Mouse (Mus musculus) lung, postnatal 0 days (tissue): ENCODE results near the gene Slc22a8. TPM values are rescaled to one million over a fixed set of nuclear protein-coding genes. Genes with fewer than 3 reads are reported as not detected.

ENCODE experiments used
- ATAC-seq: fragments of 200-750 bp; cut with Nextera tagmentation; 2 replicates; pipeline ENCODE4 v1.8.0; 2017; ENCODE audit warnings: moderate library complexity
- DNase-seq: peaks from one replicate; pipeline ENCODE4 v3.0.0-alpha.2; 2016; ENCODE audit warnings: low spot score
- H3K27ac ChIP-seq: fragments of 300-500 bp; sonication (generic); 2 replicates; pipeline ENCODE4 v1.5.1; 2014; ENCODE audit warnings: antibody characterized with exemption, mild to moderate bottlenecking, low read length, mixed read lengths
- H3K27me3 ChIP-seq: fragments of 300-500 bp; sonication (generic); replicated peaks from 2 replicates; pipeline ENCODE4 v1.6.1; 2014; ENCODE audit warnings: low read length, mixed read lengths; ENCODE audit not compliant: insufficient read depth
- H3K36me3 ChIP-seq: fragments of 300-500 bp; sonication (generic); 2 replicates; pipeline ENCODE4 v1.6.1; 2014; ENCODE audit warnings: low read length, mixed read lengths; ENCODE audit not compliant: insufficient read depth
- H3K4me1 ChIP-seq: fragments of 300-500 bp; sonication (generic); 2 replicates; pipeline ENCODE4 v1.6.1; 2014; ENCODE audit warnings: antibody characterized with exemption, low read depth, low read length, mixed read lengths; ENCODE audit not compliant: insufficient read depth
- H3K4me2 ChIP-seq: fragments of 300-500 bp; sonication (generic); replicated peaks from 2 replicates; pipeline ENCODE4 v1.6.1; 2014; ENCODE audit warnings: low read depth, mild to moderate bottlenecking, low read length, moderate library complexity, mixed read lengths
- H3K4me3 ChIP-seq: fragments of 300-500 bp; sonication (generic); 2 replicates; pipeline ENCODE4 v1.5.1; 2014; ENCODE audit warnings: low read depth, low read length
- H3K9ac ChIP-seq: fragments of 300-500 bp; sonication (generic); replicated peaks from 2 replicates; pipeline ENCODE4 v1.6.1; 2014; ENCODE audit warnings: low read depth, mild to moderate bottlenecking
- H3K9me3 ChIP-seq: fragments of 300-500 bp; sonication (generic); 2 replicates; pipeline ENCODE4 v1.6.1; 2016; ENCODE audit warnings: low read length, mixed read lengths
- CTCF ChIP-seq: IDR thresholded peaks from 2 replicates; pipeline ENCODE4 v1.5.1; 2016; ENCODE audit warnings: antibody characterized with exemption, mild to moderate bottlenecking
- EP300 ChIP-seq: IDR thresholded peaks from 2 replicates; pipeline ENCODE4 v1.6.1; 2016; ENCODE audit warnings: antibody characterized with exemption, mild to moderate bottlenecking, control low read depth
- WGBS: fragments of 180-500 bp; shearing (Covaris S2); extraction: QIAGEN DNeasy Blood & Tissue Kit; methylation state at CpG from one replicate; pipeline ENCODE4 v1.1.7; 2014; 5-methylcytosine and 5-hydroxymethylcytosine counted together
- polyA plus RNA-seq: library from polyadenylated mRNA; unstranded; fragments of >200 nt; fragmentation: Nextera tagmentation; extraction: Ambion mirVana; gene quantifications from 2 replicates; pipeline ENCODE4 v1.2.1, GENCODE M21; 2015

Slc22a8 gene
- polyA plus RNA-seq, 1 experiment from 2014 or later, result 0.20 TPM

DNA sequence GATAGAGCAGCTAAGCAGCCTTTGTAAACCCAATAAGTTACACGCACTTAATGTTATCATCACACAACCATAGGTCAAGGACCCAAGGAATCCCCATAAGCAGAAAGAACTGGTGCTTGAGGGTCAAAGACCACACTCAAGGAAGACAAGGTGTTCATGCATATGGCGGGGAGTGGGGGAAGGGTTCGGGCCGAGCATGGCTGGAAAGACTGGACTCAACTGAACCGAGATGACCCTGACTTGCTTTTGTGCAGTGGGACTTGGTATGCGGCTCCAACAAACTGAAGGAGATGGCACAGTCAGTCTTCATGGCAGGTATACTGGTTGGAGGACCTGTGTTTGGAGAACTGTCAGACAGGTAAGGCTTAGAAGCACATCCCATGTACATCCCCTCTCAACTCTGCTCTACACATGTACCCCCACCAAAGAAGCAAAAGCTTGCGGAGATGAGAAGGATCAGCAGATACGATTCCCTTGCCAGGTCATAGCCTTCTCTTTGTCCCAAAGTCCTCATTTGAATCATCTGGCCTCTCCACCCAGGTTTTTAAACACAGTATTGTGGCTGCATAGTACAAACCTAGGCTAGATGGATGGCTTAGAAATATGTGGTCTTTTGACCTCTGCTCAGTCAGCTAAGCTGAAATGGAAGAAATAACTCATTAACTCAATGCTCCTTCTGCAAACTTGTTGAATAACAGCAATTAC, 13.6 kb downstream of the Slc22a8 start:
- no peaks in the 10 kb centered on the region for H3K9me3 ChIP-seq
- H3K4me1 ChIP-seq, result no peaks in the 10 kb centered on the region
- TF ChIP-seq CTCF (no peak), EP300 (no peak)
- DNase-seq (no peak), ATAC-seq (no peak)
- no peak overlapping the region for H3K27ac ChIP-seq
- H3K4me3 ChIP-seq, result no peak overlapping the region
- no peak overlapping the region for H3K4me2 ChIP-seq
- H3K9ac ChIP-seq, result no peak overlapping the region
- no peaks in the 10 kb centered on the region for H3K36me3 ChIP-seq
- no peaks in the 10 kb centered on the region for H3K27me3 ChIP-seq
- 82% methylated on average over 8 of the region's 8 CpGs for WGBS

DNA sequence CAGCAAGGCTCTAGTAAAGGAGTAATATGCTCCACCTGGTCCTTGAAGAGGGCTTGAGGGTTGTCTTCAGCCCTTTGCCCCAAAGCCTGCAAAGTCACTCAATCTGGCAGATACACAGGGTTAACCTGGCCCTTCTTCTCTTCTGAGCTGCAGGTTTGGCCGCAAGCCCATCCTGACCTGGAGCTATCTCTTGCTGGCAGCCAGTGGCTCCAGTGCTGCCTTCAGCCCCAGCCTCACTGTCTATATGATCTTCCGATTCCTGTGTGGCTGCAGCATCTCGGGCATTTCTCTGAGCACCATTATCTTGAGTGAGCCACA, 14.1 kb downstream of the Slc22a8 start:
- DNase-seq, result no peak
- H3K4me3 ChIP-seq, result no peak overlapping the region
- H3K27ac ChIP-seq, result no peak overlapping the region
- ATAC-seq, result no peak
- H3K4me2 ChIP-seq, result no peak overlapping the region
- TF ChIP-seq EP300, result no peak
- no peak for TF ChIP-seq CTCF
- H3K36me3 ChIP-seq, result no peaks in the 10 kb centered on the region
- H3K27me3 ChIP-seq, result no peaks in the 10 kb centered on the region
- no peaks in the 10 kb centered on the region for H3K9me3 ChIP-seq
- WGBS, result 85% methylated on average over 3 of the region's 3 CpGs
- H3K9ac ChIP-seq, result no peak overlapping the region
- H3K4me1 ChIP-seq, result no peaks in the 10 kb centered on the region

DNA sequence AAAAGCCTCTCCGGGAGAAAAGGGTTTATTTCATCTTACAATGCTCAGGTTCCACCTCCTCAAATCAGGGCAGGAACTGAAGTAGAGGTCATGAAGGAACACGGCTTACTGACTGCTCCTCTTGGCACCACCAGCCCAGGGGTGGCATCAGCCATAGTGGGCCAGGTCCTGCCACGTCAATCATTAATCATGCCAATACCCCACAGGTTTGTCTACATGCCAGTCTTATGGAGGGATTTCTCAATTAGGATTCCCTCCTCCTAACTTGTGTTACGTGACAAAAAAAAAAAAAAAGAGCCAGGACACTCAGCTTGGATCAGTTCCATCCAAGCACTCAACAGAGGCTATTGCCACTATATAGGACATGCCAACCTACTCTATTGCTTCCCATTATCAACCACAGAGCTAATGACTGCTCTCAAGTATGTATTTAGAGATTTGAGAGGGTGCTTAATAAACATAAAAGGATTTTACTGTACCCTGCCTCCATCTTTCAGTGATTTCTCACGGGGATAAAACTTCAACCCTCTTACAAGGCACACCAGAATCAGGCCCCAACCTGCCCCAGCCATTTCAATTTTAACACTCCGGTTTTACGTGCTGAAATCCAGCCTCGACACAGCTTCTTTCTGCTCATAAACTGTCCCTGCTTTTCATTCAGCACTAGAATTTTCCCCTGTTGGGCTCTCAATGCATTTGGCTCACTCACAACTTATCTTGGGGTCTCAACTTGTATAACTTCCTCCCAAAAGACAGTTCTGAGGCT, 20.5 kb downstream of the Slc22a8 start:
- ATAC-seq, result peak; percentile 50

DNA sequence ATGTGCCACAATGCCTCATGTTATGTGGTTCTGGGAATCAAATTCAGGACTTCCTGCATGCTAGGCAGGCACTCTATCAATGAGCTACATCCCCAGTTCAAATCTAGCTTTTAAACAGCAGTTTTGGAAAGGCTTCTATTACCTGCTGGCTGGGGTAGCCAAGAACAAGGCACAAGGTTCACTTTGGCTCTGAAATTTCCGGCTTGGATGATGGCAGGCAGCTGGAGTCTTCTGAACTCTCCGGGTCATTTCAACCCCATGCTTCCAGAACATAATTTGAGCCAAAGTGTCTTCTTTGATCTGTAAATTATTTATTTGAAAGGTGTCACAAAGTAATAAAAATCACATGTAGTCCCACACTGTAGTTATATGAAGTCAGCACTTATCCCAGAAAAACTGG, 22.1 kb downstream of the Slc22a8 start:
- ATAC-seq (no peak), DNase-seq (no peak)
- H3K36me3 ChIP-seq, result no peaks in the 10 kb centered on the region
- 69% methylated on average over 2 of the region's 2 CpGs for WGBS
- H3K27ac ChIP-seq, result no peak overlapping the region
- H3K9ac ChIP-seq, result no peak overlapping the region
- H3K27me3 ChIP-seq, result no peaks in the 10 kb centered on the region
- no peaks in the 10 kb centered on the region for H3K4me1 ChIP-seq
- no peak for TF ChIP-seq CTCF
- TF ChIP-seq EP300, result no peak
- no peaks in the 10 kb centered on the region for H3K9me3 ChIP-seq
- no peak overlapping the region for H3K4me3 ChIP-seq
- no peak overlapping the region for H3K4me2 ChIP-seq

More for the DNA sequence above, 20.5 kb downstream of the Slc22a8 start:
- Histone ChIP-seq H3K27me3 (no peaks in the 10 kb centered on the region), H3K4me3 (no peak overlapping the region), H3K36me3 (no peaks in the 10 kb centered on the region), H3K9ac (no peak overlapping the region), H3K9me3 (no peaks in the 10 kb centered on the region), H3K4me2 (no peak overlapping the region), H3K27ac (no peak overlapping the region), H3K4me1 (no peaks in the 10 kb centered on the region)
- DNase-seq, result no peak
- TF ChIP-seq EP300 (no peak), CTCF (no peak)
- WGBS, result 62% methylated on average over 8 of the region's 8 CpGs

DNA sequence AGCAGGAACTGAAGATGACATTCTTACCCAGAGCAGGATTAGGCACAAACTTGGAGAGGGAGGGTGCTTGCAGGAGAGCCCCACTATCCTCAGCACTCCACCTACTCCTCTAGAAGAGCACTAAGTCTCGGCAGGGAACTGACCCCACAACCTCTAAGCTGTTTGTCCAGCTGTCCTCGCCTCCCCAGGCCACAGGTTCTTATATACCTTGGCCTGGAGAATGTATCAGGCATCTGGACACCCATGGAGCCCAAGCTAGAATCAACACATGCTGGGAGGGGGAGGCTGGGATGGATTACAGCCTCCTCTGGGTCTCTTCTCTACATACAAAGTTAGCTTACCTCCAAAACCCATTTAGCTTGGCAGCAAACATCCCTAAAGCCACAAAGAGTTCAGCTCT, 23.3 kb downstream of the Slc22a8 start:
- 24% methylated on average over 2 of the region's 2 CpGs for WGBS
- TF ChIP-seq CTCF (no peak), EP300 (no peak)
- no peaks in the 10 kb centered on the region for H3K36me3 ChIP-seq
- no peak overlapping the region for H3K9ac ChIP-seq
- H3K4me2 ChIP-seq, result no peak overlapping the region
- H3K27ac ChIP-seq, result no peak overlapping the region
- no peaks in the 10 kb centered on the region for H3K4me1 ChIP-seq
- no peaks in the 10 kb centered on the region for H3K27me3 ChIP-seq
- no peaks in the 10 kb centered on the region for H3K9me3 ChIP-seq
- DNase-seq, result no peak
- H3K4me3 ChIP-seq, result no peak overlapping the region
- ATAC-seq, result no peak

DNA sequence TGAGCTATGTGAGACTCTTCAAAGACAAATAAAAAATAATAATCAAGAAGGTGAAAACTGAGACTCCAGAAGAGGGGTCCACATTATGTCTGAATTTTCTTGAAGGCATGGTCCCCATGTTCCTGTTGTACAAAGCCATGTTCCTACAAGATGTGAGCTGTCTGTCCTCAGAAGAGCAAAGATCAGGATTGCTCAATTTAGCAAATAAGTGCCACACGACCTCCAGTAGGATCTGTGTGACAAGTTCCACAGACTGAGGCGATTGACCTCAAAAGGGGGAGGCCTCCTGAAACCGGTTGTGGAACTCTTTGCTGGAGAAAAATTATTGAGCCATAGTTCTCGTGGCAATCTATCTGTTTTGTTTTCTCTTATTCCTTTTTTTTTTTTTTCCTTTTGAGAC, 25.3 kb downstream of the Slc22a8 start:
- Histone ChIP-seq H3K4me1 (no peaks in the 10 kb centered on the region), H3K4me3 (no peak overlapping the region), H3K9me3 (no peaks in the 10 kb centered on the region), H3K27ac (no peak overlapping the region), H3K27me3 (no peaks in the 10 kb centered on the region), H3K4me2 (no peak overlapping the region), H3K36me3 (no peaks in the 10 kb centered on the region), H3K9ac (no peak overlapping the region)
- ATAC-seq (no peak), DNase-seq (no peak)
- TF ChIP-seq CTCF (no peak), EP300 (no peak)
- 46% methylated on average over 4 of the region's 4 CpGs for WGBS
